Mouse (Mus musculus) embryonic fibroblast, embryonic 13.5 days (primary cell): ENCODE data around the gene Snx30.

Experiments
- CTCF ChIP-seq: IDR thresholded peaks from 2 replicates; pipeline ENCODE4 v1.5.1; 2011; ENCODE audit warnings: mild to moderate bottlenecking, control low read depth, low read length, moderate library complexity, borderline replicate concordance; ENCODE audit not compliant: insufficient read depth
- POLR2A ChIP-seq: IDR thresholded peaks from 2 replicates; pipeline ENCODE4 v1.6.1; 2011; ENCODE audit warnings: low read depth, mild to moderate bottlenecking, control low read depth, low read length, moderate library complexity

GRCm38 (mm10) chr4:59807521-59807920, 1.9 kb downstream of the Snx30 start:
- TF ChIP-seq CTCF (no peak), POLR2A (no peak)
